Mouse (Mus musculus) liver, embryonic 13.5 days (tissue): ENCODE results near the gene Gtse1. TPM values are rescaled to one million over a fixed set of nuclear protein-coding genes. Genes with fewer than 3 reads are reported as not detected.

Source experiments
- ATAC-seq: fragments of 200-750 bp; cut with Nextera tagmentation; 2 replicates; pipeline ENCODE4 v1.8.0; 2017; ENCODE audit warnings: low read depth, mild to moderate bottlenecking, moderate number of reproducible peaks, moderate library complexity
- DNase-seq: peaks from one replicate; pipeline ENCODE4 v3.0.0; 2022
- H3K27ac ChIP-seq: fragments of 300-500 bp; sonication (generic); 2 replicates; pipeline ENCODE4 v1.5.1; 2015; ENCODE audit warnings: moderate library complexity, mild to moderate bottlenecking, inconsistent platforms
- H3K27me3 ChIP-seq: fragments of 300-500 bp; sonication (generic); 2 replicates; pipeline ENCODE4 v1.6.1; 2015; ENCODE audit warnings: mild to moderate bottlenecking, inconsistent platforms
- H3K36me3 ChIP-seq: fragments of 300-500 bp; sonication (generic); 2 replicates; pipeline ENCODE4 v1.6.1; 2015; ENCODE audit warnings: mild to moderate bottlenecking, inconsistent platforms
- H3K4me1 ChIP-seq: fragments of 300-500 bp; sonication (generic); replicated peaks from 2 replicates; pipeline ENCODE4 v1.6.1; 2015; ENCODE audit warnings: inconsistent platforms
- H3K4me2 ChIP-seq: fragments of 300-500 bp; sonication (generic); 2 replicates; pipeline ENCODE4 v1.6.1; 2015; ENCODE audit warnings: inconsistent platforms, mild to moderate bottlenecking, moderate library complexity
- H3K4me3 ChIP-seq: fragments of 300-500 bp; sonication (generic); replicated peaks from 2 replicates; pipeline ENCODE4 v1.5.1; 2015; ENCODE audit warnings: mild to moderate bottlenecking, inconsistent platforms
- H3K9ac ChIP-seq: fragments of 300-500 bp; sonication (generic); 2 replicates; pipeline ENCODE4 v1.6.1; 2015; ENCODE audit warnings: mild to moderate bottlenecking, inconsistent platforms
- H3K9me3 ChIP-seq: fragments of 300-500 bp; sonication (generic); replicated peaks from 2 replicates; pipeline ENCODE4 v1.6.1; 2016; ENCODE audit warnings: inconsistent platforms
- WGBS: fragments of 180-500 bp; shearing (Covaris S2); methylation state at CpG from one replicate; pipeline ENCODE4 v1.1.7; 2015; ENCODE audit not compliant: insufficient replicate concordance; 5-methylcytosine and 5-hydroxymethylcytosine counted together
- polyA plus RNA-seq: library from polyadenylated mRNA; unstranded; fragments of >200 nt; fragmentation: Nextera tagmentation; extraction: Ambion mirVana; gene quantifications from 2 replicates; pipeline ENCODE4 v1.2.1, GENCODE M21; 2015

Gtse1 gene
- polyA plus RNA-seq, 1 experiment from 2014 or later: 24.9 TPM

DNA sequence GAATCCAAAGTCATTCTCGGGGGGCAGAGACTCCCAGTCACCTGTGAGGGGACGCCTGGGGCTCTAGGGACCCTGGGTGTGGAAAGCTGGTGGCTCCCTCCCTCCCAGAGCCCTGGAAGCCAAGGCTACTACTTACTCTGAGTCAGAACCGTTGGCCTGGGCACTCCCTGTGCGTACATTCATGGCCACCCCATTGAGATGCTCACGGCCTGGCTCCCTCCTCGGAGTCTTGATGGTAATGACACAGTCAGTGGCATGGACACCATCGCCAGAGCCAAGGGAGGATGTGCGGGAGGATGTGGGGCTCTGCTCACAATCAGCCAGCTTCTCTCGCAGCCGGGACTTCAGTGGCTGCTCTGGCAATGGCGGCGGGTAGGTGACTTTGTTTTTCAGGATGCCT is 41.3 kb downstream of the Gtse1 start:
- Histone ChIP-seq H3K4me3 (no peak overlapping the region), H3K9me3 (no peaks in the 10 kb centered on the region), H3K27ac (no peak overlapping the region), H3K4me1 (no peaks in the 10 kb centered on the region), H3K27me3 (no peaks in the 10 kb centered on the region), H3K9ac (no peak overlapping the region), H3K36me3 (peaks cover 27% of the 10 kb centered on the region), H3K4me2 (no peak overlapping the region)
- 68% methylated on average over 12 of the region's 12 CpGs for WGBS
- no peak for ATAC-seq
- no peak for DNase-seq

DNA sequence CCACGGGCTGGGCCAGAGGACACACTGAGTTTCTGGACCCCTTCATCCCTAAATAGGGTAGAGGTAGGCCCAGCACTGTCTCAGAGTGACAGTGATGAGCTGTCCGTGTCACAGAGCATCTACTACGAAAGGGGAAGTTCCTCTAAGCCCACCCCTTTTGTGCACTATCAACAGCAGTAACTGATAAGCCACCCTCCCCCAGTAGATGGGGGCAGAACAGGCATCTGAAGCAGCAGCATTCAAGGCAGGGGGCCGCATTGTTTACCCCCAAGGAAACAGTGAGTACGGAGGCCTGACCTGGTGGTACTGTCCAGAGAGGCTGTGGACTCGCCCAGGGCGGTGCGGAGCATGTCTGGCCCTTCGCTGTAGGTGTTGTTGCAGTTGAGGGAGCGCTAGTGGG is 43.0 kb downstream of the Gtse1 start:
- DNase-seq (no peak), ATAC-seq (no peak)
- WGBS: 41% methylated on average over 10 of the region's 10 CpGs
- Histone ChIP-seq H3K27me3 (no peaks in the 10 kb centered on the region), H3K9ac (no peak overlapping the region), H3K36me3 (peaks cover 12% of the 10 kb centered on the region), H3K27ac (no peak overlapping the region), H3K4me2 (no peak overlapping the region), H3K4me1 (no peaks in the 10 kb centered on the region), H3K9me3 (no peaks in the 10 kb centered on the region), H3K4me3 (no peak overlapping the region)

GRCm38 (mm10) chr15:85903826-85904225 is 44.3 kb downstream of the Gtse1 start:
- H3K4me1 ChIP-seq: no peaks in the 10 kb centered on the region
- H3K9ac ChIP-seq: no peak overlapping the region
- no peak for ATAC-seq
- WGBS: 45% methylated on average over 8 of the region's 8 CpGs
- H3K36me3 ChIP-seq: no peaks in the 10 kb centered on the region
- H3K4me2 ChIP-seq: no peak overlapping the region
- no peaks in the 10 kb centered on the region for H3K9me3 ChIP-seq
- H3K4me3 ChIP-seq: no peak overlapping the region
- no peaks in the 10 kb centered on the region for H3K27me3 ChIP-seq
- H3K27ac ChIP-seq: no peak overlapping the region
- no peak for DNase-seq

- Histone ChIP-seq H3K9ac (no peak overlapping the region), H3K4me3 (no peak overlapping the region), H3K27ac (no peak overlapping the region), H3K9me3 (no peaks in the 10 kb centered on the region), H3K4me2 (no peak overlapping the region), H3K27me3 (peaks cover 5% of the 10 kb centered on the region; the same call in 1 of the 2 replicates), H3K36me3 (no peaks in the 10 kb centered on the region), H3K4me1 (peaks cover 3% of the 10 kb centered on the region; the same call in 1 of the 2 replicates)
- no peak for ATAC-seq
- 64% methylated on average over 7 of the region's 7 CpGs for WGBS
- no peak for DNase-seq
Measured at GRCm38 (mm10) chr15:85908660-85909491, 49.3 kb downstream of the Gtse1 start.

GRCm38 (mm10) chr15:85909492-85909829 is 49.9 kb downstream of the Gtse1 start:
- Histone ChIP-seq H3K4me1 (peaks cover 3% of the 10 kb centered on the region; the same call in 1 of the 2 replicates), H3K4me3 (no peak overlapping the region), H3K27ac (no peak overlapping the region), H3K9me3 (no peaks in the 10 kb centered on the region), H3K36me3 (no peaks in the 10 kb centered on the region), H3K27me3 (peaks cover 5% of the 10 kb centered on the region; the same call in 1 of the 2 replicates), H3K9ac (no peak overlapping the region), H3K4me2 (no peak overlapping the region)
- 55% methylated on average over 3 of the region's 3 CpGs for WGBS
- ATAC-seq (no peak), DNase-seq (no peak)

DNA sequence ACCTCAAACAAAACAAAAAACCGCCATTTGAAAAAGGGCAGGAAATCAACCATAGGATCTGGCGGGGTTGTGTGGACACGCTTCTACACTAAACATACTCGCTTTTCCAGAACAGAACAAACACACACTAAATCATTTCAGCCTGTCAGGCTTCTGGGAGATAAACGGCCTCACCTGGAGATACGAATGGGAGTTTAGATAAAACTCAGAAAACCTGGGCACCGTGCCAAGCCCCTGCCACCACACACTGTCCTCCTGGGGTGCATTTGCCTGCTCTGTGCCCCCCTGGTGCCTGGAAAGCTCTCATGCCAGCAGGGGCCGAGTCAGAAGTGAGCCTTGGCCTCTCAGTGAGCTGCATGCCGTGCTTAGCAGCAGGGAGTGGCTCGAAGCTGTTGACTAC is 50.4 kb downstream of the Gtse1 start:
- H3K9me3 ChIP-seq: no peaks in the 10 kb centered on the region
- DNase-seq (no peak), ATAC-seq (no peak)
- H3K27ac ChIP-seq: no peak overlapping the region
- peaks cover 3% of the 10 kb centered on the region; the same call in 1 of the 2 replicates for H3K4me1 ChIP-seq
- 53% methylated on average over 10 of the region's 10 CpGs for WGBS
- H3K36me3 ChIP-seq: no peaks in the 10 kb centered on the region
- H3K4me2 ChIP-seq: no peak overlapping the region
- H3K27me3 ChIP-seq: peaks cover 5% of the 10 kb centered on the region; the same call in 1 of the 2 replicates
- H3K4me3 ChIP-seq: no peak overlapping the region
- no peak overlapping the region for H3K9ac ChIP-seq

GRCm38 (mm10) chr15:85913605-85914004 is 54.1 kb downstream of the Gtse1 start:
- WGBS: 17% methylated on average over 2 of the region's 2 CpGs

GRCm38 (mm10) chr15:85919191-85919891 is 59.8 kb downstream of the Gtse1 start:
- ATAC-seq: no peak
- no peak overlapping the region for H3K27ac ChIP-seq
- H3K4me3 ChIP-seq: no peak overlapping the region
- WGBS: 56% methylated on average over 8 of the region's 8 CpGs
- no peak overlapping the region for H3K4me2 ChIP-seq
- no peaks in the 10 kb centered on the region for H3K4me1 ChIP-seq
- no peaks in the 10 kb centered on the region for H3K36me3 ChIP-seq
- DNase-seq: no peak
- no peaks in the 10 kb centered on the region for H3K27me3 ChIP-seq
- H3K9me3 ChIP-seq: no peaks in the 10 kb centered on the region
- H3K9ac ChIP-seq: no peak overlapping the region

More at GRCm38 (mm10) chr15:85913605-85914004, 54.1 kb downstream of the Gtse1 start:
- Histone ChIP-seq H3K36me3 (no peaks in the 10 kb centered on the region), H3K4me1 (peaks cover 3% of the 10 kb centered on the region; the same call in 1 of the 2 replicates), H3K27me3 (peaks cover 5% of the 10 kb centered on the region; the same call in 1 of the 2 replicates), H3K27ac (no peak overlapping the region), H3K4me2 (no peak overlapping the region), H3K4me3 (no peak overlapping the region), H3K9ac (no peak overlapping the region), H3K9me3 (no peaks in the 10 kb centered on the region)
- ATAC-seq: no peak
- peak; percentile 59 for DNase-seq

DNA sequence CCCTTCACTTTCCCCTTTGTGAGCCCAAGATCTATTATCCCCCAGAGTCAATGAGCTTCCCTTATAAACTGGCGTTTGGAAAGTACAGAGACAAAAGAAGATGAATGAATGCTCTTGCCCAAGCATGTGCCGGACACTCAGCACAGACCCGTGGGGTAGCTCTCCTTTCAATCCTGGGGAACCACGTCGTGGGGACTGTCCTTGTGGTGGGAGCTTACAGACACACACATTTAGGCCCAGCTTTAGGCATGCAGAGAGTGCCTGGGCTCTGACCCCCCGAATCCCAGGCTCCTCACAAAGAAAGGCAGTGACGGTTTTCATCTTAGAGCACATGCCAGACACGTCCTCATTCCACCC is 60.3 kb downstream of the Gtse1 start:
- Histone ChIP-seq H3K4me1 (no peaks in the 10 kb centered on the region), H3K9me3 (no peaks in the 10 kb centered on the region), H3K27me3 (no peaks in the 10 kb centered on the region), H3K9ac (no peak overlapping the region), H3K36me3 (no peaks in the 10 kb centered on the region), H3K4me3 (no peak overlapping the region), H3K4me2 (no peak overlapping the region), H3K27ac (no peak overlapping the region)
- WGBS: 67% methylated on average over 8 of the region's 8 CpGs
- ATAC-seq (no peak), DNase-seq (no peak)

- Histone ChIP-seq H3K27ac (no peak overlapping the region), H3K4me3 (no peak overlapping the region), H3K36me3 (no peaks in the 10 kb centered on the region), H3K9me3 (no peaks in the 10 kb centered on the region), H3K27me3 (no peaks in the 10 kb centered on the region), H3K4me2 (no peak overlapping the region), H3K9ac (no peak overlapping the region), H3K4me1 (no peaks in the 10 kb centered on the region)
- DNase-seq: no peak
- WGBS: 82% methylated on average over 11 of the region's 11 CpGs
- no peak for ATAC-seq
Measured at GRCm38 (mm10) chr15:85921855-85922254, 62.3 kb downstream of the Gtse1 start.
